Mouse (Mus musculus) layer of hippocampus, postnatal 14 days (tissue): ENCODE data around the gene Scrg1. TPM values are rescaled to one million over a fixed set of nuclear protein-coding genes. Genes with fewer than 3 reads are reported as not detected.
"Not testable (repeated sequence)": the region's sequence is repeated elsewhere in the genome, so short reads cannot be mapped to it uniquely, and the experiment has no call there.

ENCODE experiments used
- DNase-seq, 2 experiments: peaks; one replicate each; pipeline ENCODE4 v3.0.0; 2021 to 2022; ENCODE audit warnings: low spot score in 2 of 2, mixed read lengths in 1 of 2
- long read RNA-seq, 2 experiments: library from polyadenylated mRNA; stranded (forward); transcript quantifications; one replicate each; pipeline ENCODE4 v2.0.0; 2021
- total RNA-seq, 2 experiments: library from RNA; stranded (reverse); gene quantifications; 2 replicates each; pipeline ENCODE4 v1.2.3; 2021

The Scrg1 gene
- 10 to 100 TPM; 90.2 to 98.9 TPM for total RNA-seq
- long read RNA-seq, experiment 1, transcript Scrg1-201 (3 exons, 700 nt): major isoform, 15 of 16 reads
- long read RNA-seq, experiment 1, partial matches to known transcripts: 0 of 16 reads
- long read RNA-seq, experiment 1, other reads (novel, unspliced or antisense): 1 of 16 reads
- long read RNA-seq, experiment 2, transcript Scrg1-201 (3 exons, 700 nt): major isoform, 42 of 48 reads
- long read RNA-seq, experiment 2, partial matches to known transcripts: 1 of 48 reads
- long read RNA-seq, experiment 2, other reads (novel, unspliced or antisense): 5 of 48 reads

DNA sequence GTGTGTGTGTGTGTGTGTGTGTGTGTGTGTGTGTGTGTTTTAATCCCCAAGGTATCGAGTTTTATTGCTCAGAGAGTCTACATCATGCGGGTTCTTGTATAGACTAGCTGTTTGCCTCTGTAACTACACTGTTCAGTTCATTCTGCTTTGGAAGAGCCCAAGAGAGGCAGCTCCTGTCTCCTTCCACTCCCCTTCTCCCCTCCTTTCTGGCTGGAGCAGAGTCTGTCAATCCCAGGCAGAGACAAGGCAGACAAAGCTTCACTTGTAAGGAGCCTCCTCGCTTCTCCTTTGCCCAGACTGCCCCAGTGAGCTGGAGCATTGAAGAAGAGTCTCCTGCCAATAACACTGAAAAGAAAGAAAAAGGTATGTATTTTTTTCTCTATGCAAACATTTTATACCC lies at the start of gene Scrg1:
Scrg1 (plus strand) TSS at position 159 of the 400 bp plus-strand sequence.
- peak in 1 of 2 experiments; percentile 55 for DNase-seq

DNA sequence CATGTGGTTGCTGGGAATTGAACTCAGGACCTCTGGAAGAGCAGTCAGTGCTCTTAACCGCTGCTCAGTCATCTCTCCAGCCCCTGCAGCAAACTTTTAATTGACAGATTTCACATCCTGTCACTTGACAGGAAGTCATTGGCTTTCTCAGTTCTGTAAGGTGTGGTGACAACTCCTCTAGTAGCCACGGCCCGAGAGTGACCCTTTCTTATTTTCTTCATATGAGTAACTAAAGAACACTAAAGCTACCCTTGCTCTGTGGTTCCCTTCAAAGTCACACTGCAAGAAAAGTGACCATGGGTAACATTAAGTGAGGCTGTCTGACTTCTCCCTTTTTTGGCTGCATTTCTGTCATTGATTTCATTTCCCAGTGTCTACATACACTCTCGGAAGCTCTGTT lies 49.4 kb upstream of the Scrg1 start:
- no peak for DNase-seq

DNA sequence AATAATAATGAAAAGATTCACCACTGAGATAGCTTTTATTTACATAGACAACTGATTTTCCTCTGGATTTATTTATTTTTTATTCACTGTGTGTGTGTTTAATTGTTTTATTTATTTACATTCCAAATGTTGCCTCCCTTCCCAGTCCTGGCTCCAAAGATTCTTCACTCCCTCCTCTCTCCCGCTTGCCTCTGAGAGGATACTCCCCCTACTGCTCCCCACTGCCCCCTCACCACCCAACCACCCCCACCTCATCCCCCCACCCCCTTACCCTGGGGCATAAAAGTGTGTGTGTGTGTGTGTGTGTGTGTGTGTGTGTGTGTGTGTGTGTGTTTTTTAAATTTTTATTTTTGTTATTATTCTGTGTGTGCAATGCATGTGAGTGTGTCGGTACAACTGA lies 46.4 kb upstream of the Scrg1 start:
- no peak for DNase-seq

DNA sequence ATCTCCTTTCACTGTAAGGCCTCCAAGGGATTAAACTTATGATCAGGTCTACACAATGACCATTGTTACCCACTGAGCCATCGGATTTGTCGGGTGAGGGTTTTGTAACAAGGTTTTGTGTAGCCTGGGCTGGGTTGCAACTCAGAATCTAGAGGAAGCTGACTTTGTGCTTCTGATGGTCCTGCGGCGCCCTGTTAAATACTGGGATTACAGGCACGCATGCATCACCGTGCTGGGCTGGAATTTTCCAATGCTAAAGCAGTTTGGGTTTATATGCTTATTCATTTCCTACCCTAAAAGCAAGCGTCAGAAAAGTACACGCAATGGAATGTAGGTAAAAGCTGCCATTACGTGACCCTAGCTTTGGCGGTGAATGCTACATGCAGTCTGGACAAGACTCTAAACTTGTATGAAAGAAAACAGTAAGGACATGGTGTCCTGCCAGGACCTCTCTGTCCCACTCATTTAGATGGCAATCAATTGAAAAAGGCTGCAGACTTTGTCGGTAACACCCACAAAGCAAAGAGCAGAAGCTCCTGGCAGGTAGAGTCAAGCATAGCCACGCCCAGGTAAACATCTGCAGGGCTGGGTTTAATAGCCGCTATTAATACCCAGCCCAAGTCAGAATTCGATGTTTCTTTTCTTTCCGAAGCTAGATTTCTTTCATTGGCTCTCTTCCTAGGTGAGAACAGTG lies 45.8 kb upstream of the Scrg1 start:
- no peak for DNase-seq

DNA sequence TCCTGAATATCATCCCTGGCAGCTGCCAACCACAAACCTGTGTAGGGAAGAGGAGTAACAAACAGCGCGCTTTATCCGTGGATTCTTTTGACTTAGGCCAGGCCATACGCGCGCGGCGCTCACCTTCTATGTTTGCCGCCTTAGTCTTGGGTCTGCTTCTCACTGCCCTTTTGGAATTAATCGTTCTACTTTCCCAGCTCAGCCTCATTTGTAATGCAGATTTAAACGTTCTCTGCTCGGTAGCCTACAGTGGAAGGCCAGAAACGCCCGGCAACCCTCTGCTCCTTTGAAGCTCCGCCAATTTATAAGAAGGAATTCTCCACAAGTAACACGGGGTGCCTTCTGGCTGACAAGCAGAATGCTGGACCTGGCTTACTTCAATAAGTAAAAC lies 45.3 kb upstream of the Scrg1 start:
- peak in 1 of 2 experiments; percentile 63 for DNase-seq

DNA sequence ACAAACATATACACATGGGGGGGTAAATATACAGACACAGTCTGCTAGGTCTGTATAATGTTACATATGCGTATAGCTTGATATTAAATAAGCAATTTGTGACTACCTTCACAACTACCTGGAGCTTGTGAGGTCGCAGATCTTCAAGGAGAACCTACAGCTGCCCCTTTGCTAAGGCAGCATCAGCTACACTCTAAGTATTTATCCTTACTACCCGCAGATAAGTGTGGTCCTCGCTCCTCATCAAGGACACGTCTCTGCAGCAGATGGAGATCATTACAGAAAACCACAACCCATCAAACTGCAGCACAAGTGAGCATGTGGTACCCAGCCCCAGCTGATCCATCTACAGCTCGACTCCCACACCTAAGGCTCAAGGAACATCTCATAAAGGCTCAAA lies 44.4 kb upstream of the Scrg1 start:
- DNase-seq: no peak

DNA sequence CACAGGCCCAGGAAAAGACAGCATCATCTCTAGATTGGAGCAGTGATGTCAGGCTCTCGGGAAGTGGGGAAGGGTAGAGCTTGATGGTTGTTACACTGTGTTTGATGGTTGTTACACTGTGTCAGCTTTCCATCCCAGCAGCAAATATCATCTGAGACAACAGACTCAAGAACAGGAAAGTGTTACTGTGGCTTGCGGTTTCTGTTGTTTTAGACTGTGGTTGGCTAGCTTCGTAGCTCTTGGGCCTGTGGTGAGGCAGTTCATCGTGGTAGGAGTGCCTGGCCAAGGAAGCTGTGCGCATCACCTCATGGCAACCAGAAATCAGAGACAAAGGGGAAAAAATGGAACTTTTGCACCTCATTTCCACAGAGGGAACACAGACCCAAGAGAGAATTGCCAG lies 38.9 kb upstream of the Scrg1 start:
- no peak for DNase-seq

DNA sequence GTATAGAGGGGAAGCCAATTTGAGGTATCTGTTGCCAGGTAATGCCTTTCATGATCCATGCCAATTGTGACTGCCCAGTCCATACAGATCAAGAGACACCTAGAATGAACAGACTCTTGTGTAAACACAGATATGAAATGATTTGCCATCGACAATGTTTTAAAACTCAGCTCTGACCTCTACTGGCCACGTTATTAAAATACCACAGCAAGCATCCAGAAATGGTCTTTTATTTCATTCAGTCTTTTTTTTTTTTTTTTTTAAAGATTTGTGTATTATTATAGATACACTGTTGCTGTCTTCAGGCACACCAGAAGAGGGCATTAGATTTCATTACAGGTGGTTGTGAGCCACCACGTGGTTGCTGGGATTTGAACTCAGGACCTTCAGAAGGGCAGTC lies 29.6 kb upstream of the Scrg1 start:
- DNase-seq: peak in 1 of 2 experiments; percentile 36

DNA sequence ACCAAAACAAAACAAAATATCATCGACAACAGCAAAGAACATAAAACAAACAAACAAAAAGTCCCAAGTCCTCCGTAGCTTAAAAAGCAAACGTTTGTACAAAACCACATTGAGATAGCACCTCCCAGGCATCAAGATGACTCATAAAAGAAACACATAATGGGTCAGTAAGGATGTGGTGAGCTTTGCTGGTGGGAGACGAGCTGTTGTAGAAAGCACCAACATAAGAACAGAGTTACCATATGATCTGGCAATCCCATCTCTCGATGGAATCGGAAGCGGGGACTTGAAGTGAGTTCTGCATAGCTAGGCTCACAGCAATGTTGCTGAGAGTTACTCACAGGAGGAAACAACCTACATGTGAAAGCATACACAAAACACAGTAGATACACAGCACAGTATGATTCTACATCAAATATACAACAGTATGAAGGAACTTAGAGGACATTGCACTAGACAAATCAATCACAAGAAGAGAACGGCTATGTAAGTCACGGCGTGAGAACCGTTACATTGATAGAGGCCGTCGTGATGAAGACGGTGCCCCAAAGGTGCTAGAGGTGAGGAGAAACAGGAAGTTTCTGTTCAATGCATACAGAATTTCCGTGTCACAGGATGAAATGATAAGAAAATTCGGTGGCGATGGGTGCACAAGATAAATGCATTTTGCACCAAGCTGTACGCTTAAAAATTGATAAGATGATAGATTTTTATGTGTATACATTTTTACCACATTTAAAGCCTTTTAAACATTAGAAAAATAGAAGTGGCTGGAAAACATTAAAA lies 27.9 kb upstream of the Scrg1 start:
- no peak for DNase-seq

DNA sequence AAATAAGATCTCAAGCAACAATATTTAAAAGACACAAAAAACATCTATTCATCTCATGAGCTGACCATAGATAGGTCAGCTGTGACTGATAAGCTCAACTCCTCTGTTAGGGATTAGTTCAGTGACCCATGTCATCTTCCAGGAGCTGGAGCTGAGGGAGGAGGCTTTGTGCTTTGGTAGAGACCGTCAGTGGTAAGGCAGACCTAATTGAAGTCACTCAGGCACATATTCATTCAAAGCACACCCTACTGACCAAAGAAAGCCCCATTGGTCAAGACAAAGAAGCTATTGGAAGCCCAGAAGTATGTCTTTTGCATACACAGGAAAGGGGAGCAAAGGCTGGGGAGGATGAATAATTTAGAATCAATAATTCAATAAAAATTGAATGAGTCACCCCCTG lies 27.2 kb upstream of the Scrg1 start:
- DNase-seq: no peak

DNA sequence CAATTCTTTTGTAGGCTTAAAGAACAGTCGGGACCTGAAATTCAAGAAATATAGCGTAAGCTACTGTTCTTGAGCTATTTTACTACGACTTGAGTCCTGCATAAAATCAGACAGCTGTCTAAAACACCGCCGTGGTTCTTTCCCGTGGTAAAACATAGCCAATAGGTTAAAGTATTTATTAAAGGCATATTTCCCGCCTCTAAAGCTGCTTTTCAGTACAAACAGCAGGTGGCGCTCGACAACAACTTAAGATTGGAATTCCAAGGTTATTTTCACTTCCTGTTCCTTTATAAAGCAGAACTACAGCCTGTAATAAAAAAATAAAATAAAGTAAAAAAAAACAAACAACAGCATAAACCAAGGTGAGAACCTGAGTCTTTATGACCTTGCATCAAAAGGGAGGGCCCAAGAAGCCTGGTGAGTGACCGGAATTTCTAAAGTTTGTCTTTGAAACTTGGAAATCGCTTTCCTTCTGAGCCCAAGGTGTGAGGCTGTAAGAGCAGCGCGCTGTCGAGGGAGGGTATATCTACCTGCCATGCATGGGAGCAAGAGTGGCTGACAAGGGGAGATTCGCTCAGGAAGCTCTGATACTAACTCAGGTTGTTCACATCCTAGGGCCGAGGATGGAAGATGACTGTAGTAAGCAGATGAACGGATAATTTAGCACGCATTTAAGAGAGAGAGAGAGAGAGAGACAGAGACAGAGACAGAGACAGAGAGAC lies 26.4 kb upstream of the Scrg1 start:
- DNase-seq: peak; percentile 74 to 81

DNA sequence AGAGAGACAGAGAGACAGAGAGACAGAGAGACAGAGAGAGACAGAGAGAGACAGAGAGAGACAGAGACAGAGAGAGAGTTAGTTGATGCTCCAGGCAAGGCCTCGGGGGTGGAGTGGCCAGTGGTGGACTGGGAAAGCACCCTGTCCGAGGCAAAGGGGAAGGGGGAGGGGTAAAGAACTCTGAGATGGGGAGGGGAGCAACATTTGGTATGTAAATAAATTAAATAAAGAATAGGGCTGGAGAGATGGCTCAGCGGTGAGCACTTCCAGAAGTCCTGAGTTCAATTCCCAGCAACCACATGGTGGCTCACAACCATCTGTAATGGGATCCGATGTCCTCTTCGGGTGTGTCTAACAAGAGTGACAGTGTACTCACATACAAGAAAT lies 25.8 kb upstream of the Scrg1 start:
- DNase-seq: not testable (repeated sequence)

DNA sequence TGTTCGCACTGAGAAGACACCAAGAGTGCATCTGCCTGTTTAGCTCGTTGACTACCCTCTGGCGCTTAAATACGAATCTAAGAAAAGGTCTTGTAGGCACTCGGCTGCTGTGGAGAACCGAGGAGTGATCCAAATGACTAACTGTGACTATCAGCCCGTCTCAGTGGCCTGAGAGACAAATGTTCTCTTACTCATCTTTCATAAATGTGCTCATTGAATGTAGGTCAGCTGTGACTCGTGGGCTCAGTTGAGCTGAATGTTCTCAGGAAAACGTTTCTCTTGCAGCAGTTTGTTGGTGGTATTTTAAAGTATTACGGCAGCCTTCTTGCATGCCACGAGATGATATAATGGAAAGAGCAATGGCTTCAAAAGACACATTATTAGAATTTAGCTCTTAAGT lies 24.8 kb upstream of the Scrg1 start:
- no peak for DNase-seq

DNA sequence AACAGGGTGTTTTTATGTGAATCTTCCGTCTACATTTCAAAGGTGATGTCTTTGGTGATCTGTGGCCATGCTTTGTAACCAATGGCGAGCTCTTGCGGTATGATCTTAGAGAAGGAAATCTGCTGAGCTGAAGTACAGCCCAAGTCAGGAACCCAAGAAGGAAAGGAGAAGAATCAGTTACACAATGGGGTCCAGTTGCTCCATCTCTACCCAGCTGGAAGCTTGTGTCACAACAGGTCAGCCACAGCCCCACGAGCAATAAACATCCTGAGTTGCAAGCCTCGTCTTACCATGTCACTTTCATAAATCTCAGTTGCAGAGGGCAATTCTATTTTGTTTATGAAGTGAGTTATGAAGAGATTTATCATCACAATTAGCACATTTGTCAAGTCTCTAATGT lies 22.9 kb upstream of the Scrg1 start:
- DNase-seq: no peak

DNA sequence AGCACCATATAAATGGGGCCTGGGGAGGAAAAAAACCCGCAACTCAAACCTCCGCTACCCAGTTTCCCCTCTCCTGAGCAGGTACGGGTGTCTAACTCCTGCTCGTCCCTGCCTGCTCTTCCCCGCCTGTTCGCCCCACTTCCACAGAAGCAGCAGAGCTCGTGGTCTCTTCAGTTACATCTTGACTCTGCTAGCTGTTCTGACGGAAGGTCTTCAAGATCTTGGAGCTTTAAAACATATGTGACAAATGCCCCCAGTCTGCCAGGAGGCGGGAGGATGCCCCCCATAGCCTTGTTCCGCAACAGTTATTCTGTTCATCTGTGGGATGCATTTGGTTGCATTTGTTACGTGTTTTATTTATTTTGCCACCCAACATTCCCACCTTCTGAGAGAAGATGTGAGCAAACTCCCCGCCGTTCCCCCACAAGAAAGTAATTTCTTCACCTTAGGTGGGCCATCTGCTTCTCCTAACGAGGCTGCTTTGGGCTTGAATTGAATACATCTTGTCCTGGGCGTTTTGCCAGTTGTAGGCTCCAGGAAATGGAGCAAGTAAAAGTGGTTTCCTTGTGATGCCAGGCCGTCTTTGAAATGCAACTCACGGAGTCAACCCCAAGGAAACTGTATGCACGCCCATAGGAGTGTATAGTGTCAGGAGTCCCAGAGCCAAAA lies 19.8 kb upstream of the Scrg1 start:
- DNase-seq: peak; percentile 41 to 66

DNA sequence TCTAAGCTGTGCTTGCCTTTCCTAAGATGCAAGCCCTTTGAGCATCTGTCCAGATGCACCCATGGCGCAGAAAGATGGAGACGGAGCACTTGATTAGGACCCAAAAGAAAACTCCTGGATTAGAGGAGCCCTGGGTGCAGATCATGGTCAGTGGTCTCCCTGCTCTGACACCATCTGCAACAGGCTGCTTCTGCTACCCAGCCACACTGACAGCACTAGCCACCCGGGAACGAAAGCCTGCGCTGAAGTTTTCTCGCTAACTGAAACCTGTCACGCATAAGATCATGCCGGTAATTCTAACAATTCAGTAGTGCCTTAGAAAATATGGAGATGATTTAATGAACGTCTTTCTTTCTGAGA lies 19.3 kb upstream of the Scrg1 start:
- no peak for DNase-seq

DNA sequence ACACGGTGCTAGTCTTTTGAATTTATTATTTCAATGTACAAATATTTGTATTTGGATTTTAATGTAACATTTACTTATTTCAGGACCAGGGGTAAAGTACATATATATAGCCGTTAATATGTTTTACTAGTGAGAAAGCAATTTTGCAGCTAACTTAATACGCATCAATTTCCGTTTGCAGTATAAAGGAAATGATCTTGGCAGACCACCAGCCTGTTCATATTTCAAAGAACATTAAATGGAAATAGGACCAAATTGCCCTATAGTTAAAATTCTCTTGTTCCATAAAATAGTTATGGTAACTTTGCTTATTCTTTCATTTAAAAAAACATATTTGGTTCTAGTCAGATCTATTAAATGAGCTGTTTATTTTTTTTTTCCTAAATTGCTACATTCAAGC lies 14.6 kb upstream of the Scrg1 start:
- no peak for DNase-seq

DNA sequence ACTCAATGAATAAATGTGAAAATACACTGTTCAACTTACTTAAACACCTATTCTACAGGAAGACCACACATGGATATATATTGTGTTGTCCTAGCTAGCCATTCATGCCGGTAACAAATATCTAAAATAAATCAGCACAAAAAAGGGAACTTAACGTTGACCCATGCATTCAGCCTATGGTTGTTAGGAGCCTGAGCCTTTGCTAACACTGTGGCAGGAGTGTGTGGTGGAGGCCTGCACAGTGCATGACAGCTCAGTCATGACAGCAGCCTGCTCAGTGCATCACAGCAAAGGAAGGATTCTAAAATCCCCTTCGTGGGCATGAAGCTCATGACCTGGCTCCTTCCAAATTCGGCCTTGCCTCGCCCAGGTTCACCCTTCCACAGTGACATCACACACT lies 14.2 kb upstream of the Scrg1 start:
- DNase-seq: no peak

DNA sequence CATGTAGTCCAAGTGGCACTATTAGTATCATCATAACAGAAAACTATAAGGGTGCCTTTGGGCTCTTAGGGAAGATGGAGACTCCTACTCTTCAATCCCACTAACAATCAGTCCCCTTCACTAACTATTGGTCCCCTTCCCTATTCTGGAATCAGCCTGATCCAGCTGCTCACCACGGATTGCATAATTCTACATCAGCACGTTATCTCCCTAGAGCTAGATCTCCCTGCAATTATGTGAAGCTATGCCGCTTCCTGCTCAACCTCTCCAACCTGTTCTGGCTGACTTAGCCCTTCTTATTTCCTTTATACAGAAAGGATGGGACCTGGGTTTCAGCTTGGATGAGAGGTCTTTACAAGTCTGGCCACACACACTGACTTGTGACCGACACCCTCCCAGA lies 12.4 kb upstream of the Scrg1 start:
- no peak for DNase-seq

DNA sequence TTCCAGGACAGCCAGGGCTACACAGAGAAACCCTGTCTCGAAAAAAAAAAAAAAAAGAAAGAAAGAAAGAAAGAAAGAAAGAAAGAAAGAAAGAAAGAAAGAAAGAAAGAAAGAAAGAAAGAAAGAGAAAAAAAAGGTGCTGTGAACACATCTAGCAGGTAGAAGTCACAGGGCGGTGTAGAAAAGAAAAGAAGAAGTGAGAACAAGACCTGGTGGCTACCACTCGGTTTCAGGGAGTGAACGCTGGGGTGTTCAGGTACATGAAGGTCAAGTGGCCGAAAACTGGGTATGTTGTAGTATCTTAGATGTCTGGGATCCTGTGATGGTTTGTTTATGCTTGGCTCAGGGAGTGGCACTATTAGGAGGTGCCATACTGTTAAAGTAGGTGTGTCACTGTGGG lies 9.8 kb upstream of the Scrg1 start:
- not testable (repeated sequence) for DNase-seq

DNA sequence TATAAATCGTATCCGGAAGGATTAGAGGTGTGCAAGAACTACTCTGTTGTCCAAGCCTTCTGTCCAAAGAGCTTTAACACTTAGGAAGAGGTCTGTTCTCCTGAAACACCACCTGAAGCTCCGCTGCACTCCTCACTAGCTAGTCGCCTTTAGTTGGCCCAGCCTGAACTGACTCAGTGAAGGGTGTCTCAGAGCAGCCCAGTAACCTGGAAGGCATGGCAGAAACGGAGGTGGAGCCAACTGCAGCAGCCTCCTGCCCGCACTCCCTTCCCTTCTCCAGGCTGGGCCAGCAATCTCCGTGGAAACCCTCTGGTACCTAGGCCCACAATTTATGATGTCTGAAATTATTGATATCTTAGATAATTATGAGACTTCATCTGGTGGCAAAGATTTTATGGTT lies 5.0 kb upstream of the Scrg1 start:
- DNase-seq: no peak
